Mouse (Mus musculus): ENCODE results near the gene Wls.

Gene Wls

GRCm38 (mm10) chr3:159917328-159918090 is 78.0 kb downstream of the Wls start:
- in situ Hi-C loops (cut with MboI) = no loop called here
